Mouse (Mus musculus) E14TG2a.4 (cell line): ENCODE measurements at regions not wholly inside any gene's neighbourhood (a gene's known extent, or its start where the extent isn't known, plus 50 kb on each side); places are given as distances from the start of the nearest gene placed in this dataset.

Experiments
- CTCF ChIP-seq: conservative IDR thresholded peaks from 2 replicates; pipeline ENCODE4 v1.5.1; 2014; ENCODE audit warnings: low read length
- POU5F1 ChIP-seq: IDR thresholded peaks from 2 replicates; pipeline ENCODE4 v1.6.1; 2014; ENCODE audit warnings: low read length, borderline replicate concordance

- TF ChIP-seq CTCF (no peak), POU5F1 (no peak)
Observed at GRCm38 (mm10) chr9:5616725-5617124, 271.5 kb downstream of the Casp12 start.
